Mouse (Mus musculus): ENCODE measurements at regions not wholly inside any gene's neighbourhood (a gene's known extent, or its start where the extent isn't known, plus 50 kb on each side); places are given as distances from the start of the nearest gene placed in this dataset.

DNA sequence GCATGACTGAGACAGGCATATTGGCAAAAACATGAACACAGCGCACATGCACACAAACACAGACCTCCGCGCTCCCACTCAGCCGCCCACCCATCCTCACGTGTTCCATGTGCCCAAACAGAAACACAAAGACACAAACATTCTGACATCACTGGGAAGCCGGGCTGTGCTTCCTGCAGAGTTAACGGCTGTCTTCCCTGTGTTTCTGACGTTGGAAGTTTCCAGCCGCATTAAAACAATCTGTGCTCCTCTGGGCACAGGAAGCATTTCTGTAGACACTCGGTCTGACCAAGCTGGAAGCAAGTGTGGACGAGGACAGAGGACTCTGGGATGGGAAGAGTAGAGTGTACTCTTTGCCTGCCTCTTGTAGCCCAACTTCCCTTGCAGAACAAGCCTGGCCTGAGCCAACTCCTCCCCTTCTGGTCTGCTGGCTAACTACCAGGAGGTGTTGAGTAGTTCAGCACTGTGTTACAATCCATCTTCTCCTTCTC lies 296.2 kb upstream of the Zfp703 start:
- TF ChIP-seq GATA1 (IDR thresholded peaks at IDR 0.05; ENCODE audit: low read length), result no peak

DNA sequence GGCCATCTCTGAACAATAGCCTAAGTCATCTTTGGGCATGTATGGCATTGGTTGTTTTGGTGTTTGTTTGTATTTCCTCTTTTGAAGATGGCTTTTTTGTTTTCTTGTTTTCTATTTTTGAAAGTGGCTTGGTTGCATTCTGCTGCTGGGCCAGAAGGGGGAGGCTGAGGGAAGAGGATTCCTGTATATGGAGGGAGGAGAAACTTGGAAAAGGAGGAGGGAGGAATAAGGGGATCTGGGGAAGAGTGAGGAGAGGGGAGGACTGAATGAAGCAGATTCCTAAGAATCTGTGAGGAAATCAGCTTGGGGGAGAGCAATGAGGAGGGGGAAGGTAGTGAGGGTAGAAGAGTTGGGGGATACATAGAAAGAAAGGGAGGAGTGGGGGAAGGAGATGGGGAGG lies 290.0 kb upstream of the Zfp703 start:
- no peak for TF ChIP-seq GATA1 (IDR thresholded peaks at IDR 0.05; ENCODE audit: low read length)

DNA sequence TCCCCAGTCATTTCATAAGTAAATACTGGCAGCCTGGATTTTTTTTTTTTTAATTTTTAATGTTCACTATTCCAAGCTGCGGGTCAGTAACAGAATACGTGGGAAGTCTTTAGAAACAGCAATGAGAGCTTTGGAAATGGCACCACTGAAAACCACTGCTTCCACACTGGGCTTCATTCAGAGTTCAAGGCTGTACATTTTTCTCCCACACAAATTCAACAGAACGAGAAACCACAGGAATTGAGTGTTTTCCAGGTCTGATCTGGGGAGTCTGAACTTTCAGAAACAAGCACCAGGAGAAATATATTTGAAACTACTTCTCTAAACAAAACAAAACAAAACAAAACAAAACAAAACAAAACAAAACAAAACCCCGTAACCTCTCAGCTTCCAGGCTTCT lies 289.1 kb upstream of the Zfp703 start:
- no peak for TF ChIP-seq GATA1 (IDR thresholded peaks at IDR 0.05; ENCODE audit: low read length)

DNA sequence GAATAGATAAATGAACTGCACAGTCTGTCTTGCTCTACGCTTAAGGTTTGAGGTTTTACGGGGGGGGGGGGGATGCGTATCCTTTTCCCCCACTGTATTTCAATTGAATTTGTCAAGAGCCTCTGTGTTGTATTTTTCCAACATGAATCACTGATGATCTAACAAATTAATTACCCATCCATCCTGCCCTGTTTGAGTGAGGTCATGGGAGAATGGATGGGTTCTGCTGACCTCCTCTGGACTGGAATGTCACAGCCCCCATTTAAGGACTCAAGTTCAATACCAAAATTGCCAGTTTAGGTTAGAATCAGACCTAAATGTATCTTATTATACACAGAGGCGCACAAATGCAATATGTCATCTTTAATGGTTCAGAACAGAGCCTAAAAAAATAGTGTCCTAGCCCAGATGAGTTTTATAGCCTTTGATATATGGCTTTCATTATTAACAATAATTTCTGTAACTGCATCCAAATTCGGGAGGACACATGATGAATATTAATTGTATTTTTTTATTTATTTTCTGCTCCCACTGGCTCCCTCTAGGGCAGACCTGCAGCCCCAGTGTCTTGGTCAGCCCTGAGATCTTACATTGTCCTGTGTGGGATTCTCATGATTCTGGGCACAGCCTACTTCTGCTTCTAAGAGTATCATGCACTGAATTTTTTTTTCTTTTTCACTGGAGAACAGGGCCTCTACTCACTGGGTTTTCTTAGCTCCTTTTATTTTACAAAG lies 288.2 kb upstream of the Zfp703 start:
- TF ChIP-seq GATA1 (IDR thresholded peaks at IDR 0.05; ENCODE audit: low read length), result no peak

DNA sequence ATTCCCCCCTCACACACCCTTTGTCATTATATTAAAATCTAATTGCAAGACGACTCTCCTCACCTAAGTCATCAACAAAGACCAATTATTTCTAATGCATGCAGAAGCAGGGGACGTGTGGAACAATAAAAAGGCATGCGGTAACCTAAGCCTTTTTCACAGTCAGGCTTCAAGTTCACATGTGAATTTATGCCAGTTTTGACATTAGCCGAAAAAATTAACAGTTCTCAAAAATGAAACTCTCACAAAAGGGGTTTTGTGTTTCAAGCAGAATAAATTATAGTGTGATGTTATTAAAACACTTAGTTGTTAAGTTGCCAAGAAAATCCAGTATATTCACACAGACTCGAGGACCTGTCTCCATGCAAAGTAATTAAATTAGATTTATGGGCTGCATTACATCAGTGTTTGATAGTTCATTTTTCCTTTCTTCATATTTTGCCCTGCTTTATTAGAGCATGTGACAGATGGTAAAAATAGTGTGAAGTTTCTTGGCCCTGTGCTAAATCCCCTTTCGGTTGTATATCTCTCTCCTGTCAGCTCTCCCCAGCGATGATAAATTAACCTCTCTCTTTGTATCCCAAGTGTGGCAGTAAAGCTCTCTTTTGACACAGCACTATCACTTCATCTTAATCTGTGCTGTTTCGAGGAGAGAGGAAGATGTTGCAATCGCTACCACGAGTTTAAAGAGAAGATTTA lies 287.5 kb upstream of the Zfp703 start:
- no peak for TF ChIP-seq GATA1 (IDR thresholded peaks at IDR 0.05; ENCODE audit: low read length)

DNA sequence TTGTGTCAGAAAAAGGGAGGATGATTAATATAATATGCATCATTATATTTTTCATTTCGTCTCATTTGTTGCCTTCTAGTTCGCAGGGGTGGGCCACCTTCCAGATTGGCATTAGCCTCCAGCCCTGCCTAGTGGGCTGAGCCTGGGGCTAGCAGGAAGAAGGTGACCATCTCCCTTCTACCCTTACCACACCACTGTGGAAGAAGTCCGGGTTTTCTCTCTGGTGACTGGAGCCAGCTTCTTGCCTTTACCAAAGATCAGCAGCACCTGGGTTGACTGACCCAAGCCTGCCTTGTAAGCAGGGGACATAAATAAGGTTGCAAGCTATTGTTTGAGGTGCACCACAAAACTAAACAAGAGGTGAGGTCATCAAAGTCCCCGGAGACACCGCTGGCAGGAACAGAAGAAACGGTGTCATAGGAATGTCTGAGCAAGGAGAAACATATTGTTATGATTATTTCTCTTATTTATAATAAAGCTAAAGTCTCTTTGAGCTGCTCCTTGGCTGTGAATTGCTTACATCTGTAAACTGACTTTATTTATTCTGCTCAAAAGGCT lies 286.9 kb upstream of the Zfp703 start:
- TF ChIP-seq GATA1 (IDR thresholded peaks at IDR 0.05; ENCODE audit: low read length), result no peak

DNA sequence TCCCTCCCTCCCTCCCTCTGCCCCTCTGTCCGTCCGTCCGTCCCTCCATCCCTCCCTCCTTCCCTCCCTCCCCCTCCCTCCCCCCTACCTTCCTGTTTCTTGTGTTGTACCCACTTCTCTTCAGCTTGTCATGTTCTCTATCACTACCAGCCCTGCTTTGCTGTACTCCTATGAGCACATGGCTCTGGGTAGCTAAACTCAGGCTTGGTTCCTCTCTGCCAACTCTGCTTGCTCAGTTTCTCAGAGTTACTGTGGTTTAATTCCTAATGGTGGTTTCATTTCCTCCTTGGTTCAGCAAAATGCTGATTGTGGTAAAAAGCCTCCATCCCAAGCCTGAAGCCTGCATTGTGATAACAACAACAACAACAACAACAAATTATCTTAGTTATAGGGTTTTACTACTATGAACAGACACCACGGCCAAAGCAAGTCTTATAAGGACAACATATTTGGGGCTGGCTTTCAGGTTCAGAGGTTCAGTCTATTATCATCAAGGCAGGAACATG lies 279.5 kb upstream of the Zfp703 start:
- TF ChIP-seq GATA1 (IDR thresholded peaks at IDR 0.05; ENCODE audit: low read length), result no peak

DNA sequence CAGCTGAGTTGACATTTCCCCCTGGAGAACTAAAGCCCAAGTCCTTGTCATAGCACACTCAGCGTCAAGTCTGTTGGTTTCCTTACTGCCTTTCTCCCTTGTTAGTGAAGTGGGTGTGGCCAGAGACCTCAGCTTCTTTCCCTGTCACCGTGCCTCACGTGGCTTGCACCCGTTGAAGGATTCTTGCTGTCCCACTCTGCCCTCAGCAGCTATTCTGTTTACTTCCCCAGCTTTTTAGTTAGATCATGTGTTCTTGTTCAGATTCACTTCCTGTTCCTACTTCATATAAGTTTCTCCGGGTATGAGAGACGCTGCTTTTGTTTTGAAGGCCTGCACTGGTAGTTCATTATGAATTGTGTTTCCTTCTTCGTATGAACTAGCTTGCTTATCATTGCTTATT lies 278.5 kb upstream of the Zfp703 start:
- TF ChIP-seq GATA1 (IDR thresholded peaks at IDR 0.05; ENCODE audit: low read length), result no peak

DNA sequence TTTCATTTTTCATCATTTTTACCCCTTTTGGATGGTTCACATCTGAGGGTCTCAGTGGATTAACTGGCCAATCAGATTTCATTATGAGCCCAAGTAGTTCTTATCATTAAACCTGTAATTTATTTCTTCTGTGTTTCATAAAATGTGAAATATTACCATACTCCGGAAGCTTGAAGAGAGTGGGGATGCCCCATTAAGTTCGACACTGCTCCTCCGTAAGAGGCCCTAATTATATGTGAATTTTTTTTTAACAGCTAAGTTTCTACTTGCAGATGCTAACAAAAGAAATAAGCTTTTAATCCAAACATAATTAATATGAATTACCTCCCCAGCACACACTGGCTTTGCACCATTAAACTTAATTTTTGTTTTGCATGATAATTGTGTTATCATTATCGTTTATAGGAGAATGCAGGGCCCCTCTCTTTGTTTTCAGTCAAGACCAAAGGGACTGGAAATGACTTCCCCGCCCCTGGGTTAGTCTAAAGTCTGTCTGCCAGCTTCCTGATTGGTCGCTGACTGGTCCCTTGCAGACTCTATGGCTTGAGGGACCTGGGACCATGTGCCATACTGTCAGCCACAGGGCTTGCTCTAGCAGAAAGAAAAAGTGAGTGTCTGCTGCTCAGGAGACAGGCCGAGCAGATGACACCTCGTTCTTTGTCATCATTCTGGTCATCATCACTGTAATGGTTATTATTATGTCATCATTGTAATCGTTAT lies 270.9 kb upstream of the Zfp703 start:
- no peak for TF ChIP-seq GATA1 (IDR thresholded peaks at IDR 0.05; ENCODE audit: low read length)

DNA sequence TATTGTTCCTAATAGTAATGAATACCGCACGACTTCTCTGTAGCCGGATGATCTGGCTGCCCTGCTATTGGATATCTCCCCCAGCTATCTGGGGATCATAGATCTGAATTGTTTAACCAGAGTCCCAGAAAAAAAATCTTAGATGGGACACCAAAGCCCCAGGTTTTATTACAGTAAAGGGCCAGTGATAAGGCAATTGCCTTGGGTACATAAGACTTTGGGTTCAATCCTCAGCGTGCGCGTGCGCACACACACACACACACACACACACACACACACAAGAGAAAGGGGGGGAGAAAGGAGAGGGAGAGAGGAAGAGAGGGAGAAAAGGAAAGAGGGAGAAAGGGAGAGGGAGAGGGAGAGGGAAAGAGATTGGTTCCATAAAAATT lies 270.4 kb upstream of the Zfp703 start:
- TF ChIP-seq GATA1 (IDR thresholded peaks at IDR 0.05; ENCODE audit: low read length), result no peak

DNA sequence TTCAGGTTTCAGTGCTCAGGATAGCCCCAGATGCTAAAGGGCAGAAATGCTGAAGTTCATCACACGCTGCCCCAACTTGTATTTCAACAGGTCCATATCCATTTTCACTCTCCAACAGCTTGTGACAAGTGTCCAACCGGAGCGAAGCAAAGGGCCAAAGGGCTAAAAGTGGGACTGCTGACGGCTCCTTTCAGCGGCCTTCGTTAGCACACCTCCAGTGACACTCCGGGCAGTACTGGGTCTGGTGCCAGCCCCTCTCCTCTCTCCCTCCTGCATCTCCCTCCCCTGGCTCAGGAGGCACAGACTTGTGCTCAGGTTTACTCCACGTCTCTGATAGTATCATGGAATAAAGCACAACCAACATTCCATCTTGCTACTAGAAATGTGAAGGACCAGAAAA lies 263.3 kb upstream of the Zfp703 start:
- TF ChIP-seq GATA1 (IDR thresholded peaks at IDR 0.05; ENCODE audit: low read length), result no peak

DNA sequence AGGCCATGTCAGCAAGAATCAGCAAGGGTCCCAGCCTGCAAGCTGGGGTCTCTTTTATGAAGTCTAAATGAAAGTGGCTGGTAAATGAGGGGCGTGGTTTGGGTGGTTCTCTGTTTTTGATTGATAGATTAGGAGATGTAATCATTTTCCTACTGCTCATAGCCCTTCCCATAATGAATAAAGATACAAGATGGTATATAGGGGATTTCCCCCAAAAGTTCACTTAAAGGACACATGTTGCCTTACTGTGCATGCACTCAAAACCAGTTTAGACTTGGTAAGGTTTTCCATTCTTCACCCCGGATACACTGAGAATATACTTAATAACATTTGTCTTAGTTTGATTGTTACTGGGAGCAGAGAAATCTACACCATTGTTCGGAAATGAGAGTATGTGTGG lies 262.4 kb upstream of the Zfp703 start:
- no peak for TF ChIP-seq GATA1 (IDR thresholded peaks at IDR 0.05; ENCODE audit: low read length)

DNA sequence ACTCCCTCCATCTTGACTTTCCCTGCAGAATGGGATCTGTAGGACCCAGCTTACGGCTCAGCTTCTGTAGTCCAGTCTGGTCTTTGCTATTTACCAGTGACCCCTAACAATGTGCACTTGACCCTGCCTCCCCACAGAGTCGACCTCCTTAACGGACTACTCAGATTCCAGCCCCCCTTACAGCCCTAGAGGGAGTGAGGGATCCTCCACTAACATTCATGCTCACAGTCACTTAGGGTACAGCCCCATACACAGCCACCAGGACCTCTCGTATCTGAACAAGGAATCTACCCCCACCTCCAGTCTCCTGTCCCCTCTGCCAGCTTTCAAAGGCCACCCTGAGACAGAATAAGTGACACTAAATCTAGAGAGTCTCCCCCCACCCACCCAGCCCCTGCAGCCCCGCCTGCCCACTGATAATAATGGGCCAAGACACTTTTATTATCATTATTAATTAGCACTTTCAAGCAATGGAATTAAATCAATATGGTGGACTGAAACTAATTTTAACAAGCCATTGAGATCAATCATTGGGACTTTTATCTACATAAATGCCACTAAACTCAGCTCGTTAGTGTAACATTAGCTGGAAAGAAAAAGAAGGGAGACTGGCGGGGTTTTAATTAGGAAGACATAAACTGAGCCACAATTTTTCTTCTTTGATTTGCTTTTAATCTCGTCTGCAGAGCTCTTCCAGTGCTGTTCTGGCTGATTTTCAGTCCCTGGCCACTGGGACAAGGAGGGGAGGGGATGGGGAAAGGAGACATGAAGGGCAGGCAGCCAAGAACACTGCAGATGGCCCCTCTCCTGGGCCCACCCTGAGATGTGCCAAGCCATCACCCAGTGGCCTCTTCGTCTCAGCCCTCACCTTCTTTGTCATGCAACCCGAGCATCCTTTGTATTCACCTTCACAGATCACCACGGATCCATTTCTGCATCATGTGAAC lies 258.4 kb upstream of the Zfp703 start:
- TF ChIP-seq GATA1 (IDR thresholded peaks at IDR 0.05; ENCODE audit: low read length), result no peak

DNA sequence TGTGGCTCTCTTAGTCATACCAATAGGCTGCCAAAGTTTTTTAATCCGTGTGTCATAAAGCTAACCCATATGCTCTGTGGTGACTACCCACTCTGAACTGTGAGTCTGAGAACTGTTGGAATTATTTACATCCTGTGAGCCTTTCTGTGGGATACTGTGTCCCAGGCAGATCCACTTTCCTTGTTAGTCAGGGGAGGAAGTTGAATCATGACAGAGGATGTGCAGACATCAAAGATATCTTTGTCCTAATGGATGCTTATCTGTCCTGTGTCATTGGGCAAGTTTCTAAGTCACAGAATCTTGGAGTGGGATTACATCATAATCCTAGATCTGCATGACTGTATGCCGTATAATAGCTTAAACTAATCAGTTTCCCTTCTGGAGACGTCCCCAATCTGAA lies 254.4 kb upstream of the Zfp703 start:
- TF ChIP-seq GATA1 (IDR thresholded peaks at IDR 0.05; ENCODE audit: low read length), result no peak

DNA sequence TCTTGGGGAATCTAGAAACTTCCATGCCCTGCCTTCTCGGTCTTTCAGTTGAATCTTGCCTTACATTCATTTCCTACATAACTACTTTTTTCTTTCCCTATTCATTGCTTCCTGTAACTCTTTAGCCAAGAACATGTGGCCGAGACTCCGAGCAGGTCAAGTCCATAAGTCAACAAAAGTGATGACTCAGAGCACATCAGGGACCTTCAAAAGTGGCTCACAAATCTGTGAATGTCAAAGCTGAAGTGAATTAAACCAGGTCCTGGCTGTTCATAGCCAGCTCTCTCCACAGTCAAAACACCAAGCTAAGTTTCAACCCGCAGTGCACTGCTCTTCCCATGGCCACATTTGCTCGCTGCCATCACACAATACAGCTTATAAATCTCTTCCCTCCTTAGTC lies 252.5 kb upstream of the Zfp703 start:
- TF ChIP-seq GATA1 (IDR thresholded peaks at IDR 0.05; ENCODE audit: low read length), result no peak

Measured in G1E-ER4 (cell line).